Mouse (Mus musculus): ENCODE results near the gene Ctsg.
"Not testable (repeated sequence)": the region's sequence is repeated elsewhere in the genome, so short reads cannot be mapped to it uniquely, and the experiment has no call there.

DNA sequence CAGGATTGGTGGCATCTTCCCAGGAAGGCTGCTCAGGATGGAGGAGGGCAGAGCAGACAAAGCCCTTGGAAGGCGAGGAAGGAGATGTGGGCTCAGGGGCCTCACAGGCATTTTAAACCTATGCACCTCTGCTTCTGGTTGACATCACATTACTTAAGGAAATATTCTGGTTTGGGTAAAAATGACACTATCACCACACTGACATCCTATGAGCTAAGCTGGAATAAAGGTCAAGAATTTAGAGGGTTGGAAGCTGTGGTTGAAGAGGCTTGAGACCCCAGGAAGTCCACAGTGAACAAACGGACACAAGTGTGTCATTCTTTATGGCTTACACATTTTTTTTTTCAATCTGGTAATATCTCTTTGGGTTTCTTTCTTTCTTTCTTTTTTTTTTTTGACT is 30.1 kb upstream of the Ctsg start, which contains the start of gene Gzmd:
- not testable (repeated sequence) for TF ChIP-seq CTCF (IDR thresholded peaks at IDR 0.05; ENCODE audit: control insufficient read depth, insufficient read depth, insufficient read length); MYOD1 (IDR thresholded peaks at IDR 0.05; ENCODE audit: control insufficient read depth, insufficient read length, low read depth)
